Mouse (Mus musculus): ENCODE data around the gene Aldh1l1. TPM values are rescaled to one million over a fixed set of nuclear protein-coding genes. Genes with fewer than 3 reads are reported as not detected.

Aldh1l1 gene
- total and polyA plus RNA-seq, 3 experiments, result 0.11 to 0.13 TPM; not detected in 1

DNA sequence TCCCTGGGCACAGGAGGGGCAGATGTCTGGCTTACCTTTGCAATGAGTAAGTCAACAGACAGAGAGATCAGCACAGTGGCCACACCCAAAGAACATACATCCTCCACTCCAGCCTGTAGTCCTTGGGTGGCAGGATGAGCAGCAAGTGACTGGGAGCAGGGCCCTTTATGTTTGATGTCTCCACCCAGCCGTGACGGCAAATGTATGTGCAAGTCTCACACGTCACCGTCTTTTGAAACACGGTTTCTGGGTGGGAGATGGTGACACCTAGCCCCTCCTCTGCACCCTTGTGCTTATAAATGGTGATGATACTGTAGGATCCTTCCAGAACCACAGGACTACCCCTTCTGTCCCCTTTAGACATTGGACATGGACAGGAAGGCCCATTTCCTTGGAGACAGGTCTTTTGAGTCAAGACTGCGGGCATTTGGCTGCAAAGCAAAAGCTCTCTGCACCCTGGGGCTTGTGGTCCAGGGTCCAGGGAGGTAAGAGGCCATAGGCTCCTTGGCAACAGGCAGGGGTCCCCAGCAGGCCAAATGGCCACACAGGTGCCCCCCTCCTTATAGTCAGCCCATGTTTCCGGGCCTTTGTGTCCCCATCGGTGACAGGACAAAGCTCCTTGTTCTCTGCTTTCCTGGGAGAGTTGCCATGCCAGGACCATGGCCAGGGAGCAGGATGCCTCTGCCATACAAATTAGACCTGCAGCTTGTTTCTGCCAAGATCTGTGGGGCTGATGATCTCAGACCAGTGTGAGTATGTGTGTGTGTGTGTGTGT lies 48.7 kb downstream of the Aldh1l1 start:
- Histone ChIP-seq H3K4me1 (ENCODE audit: control insufficient read depth in 1 of 2, insufficient read depth in 2 of 2) (no peaks in the 10 kb centered on the region), H3K79me2 (replicated peaks; ENCODE audit: control insufficient read depth, extremely low read depth, insufficient read depth, poor library complexity, severe bottlenecking) (no peaks in the 10 kb centered on the region), H3K36me3 (replicated peaks in 1 of 2; ENCODE audit: control insufficient read depth in 1 of 2, insufficient read depth in 1 of 2, low read length in 1 of 2) (no peaks in the 10 kb centered on the region), H3K27me3 (replicated peaks) (peaks cover 74% of the 10 kb centered on the region), H3K27ac (ENCODE audit: insufficient read depth, low read depth) (no peak overlapping the region), H3K9me3 (replicated peaks; ENCODE audit: low read length) (no peaks in the 10 kb centered on the region), H3K4me2 (ENCODE audit: insufficient read depth, low read depth, poor library complexity, severe bottlenecking) (no peak overlapping the region), H3K4me3 (replicated peaks in 1 of 3; ENCODE audit: low read depth in 2 of 3, low read length in 2 of 3, poor library complexity in 1 of 3) (no peak overlapping the region), H3K9ac (ENCODE audit: insufficient read depth, low read depth) (no peak overlapping the region)
- dilution Hi-C loops (cut with MboI; ENCODE audit: extremely low pct_ligation_motif_present, extremely low pct_unique_long_range_greater_than_20kb, low sequenced_read_pairs), result no loop called here
- TF ChIP-seq SIN3A (IDR thresholded peaks at IDR 0.05; ENCODE audit: low read length) (no peak), CTCF (conservative IDR thresholded peaks at IDR 0.05 in 1 of 2, IDR thresholded peaks at IDR 0.05 in 1 of 2; ENCODE audit: low read depth in 2 of 2, low read length in 2 of 2) (no peak), MYC (IDR thresholded peaks at IDR 0.05; ENCODE audit: low read depth, low read length) (no peak)
- DNase-seq (ENCODE audit: extremely low read depth), result no peak
- in situ Hi-C loops (cut with MboI; ENCODE audit: low pct_ligation_motif_present, low pct_unique_long_range_greater_than_20kb, low sequenced_read_pairs), result loop anchor here (25.0 kb wide), 1 partner anchor 873 kb away; no protein-coding TSS in a partner anchor

GRCm38 (mm10) chr6:90536824-90537223 lies 50.6 kb downstream of the Aldh1l1 start:
- dilution Hi-C loops (cut with MboI; ENCODE audit: extremely low pct_ligation_motif_present, extremely low pct_unique_long_range_greater_than_20kb, low sequenced_read_pairs) (no loop called here), in situ Hi-C loops (cut with MboI; ENCODE audit: low pct_ligation_motif_present, low pct_unique_long_range_greater_than_20kb, low sequenced_read_pairs) (loop anchor here (25.0 kb wide), 1 partner anchor 875 kb away; no protein-coding TSS in a partner anchor)
- H3K9me3 ChIP-seq (replicated peaks; ENCODE audit: low read length), result no peaks in the 10 kb centered on the region
- H3K36me3 ChIP-seq (replicated peaks in 1 of 2; ENCODE audit: control insufficient read depth in 1 of 2, insufficient read depth in 1 of 2, low read length in 1 of 2), result no peaks in the 10 kb centered on the region
- H3K79me2 ChIP-seq (replicated peaks; ENCODE audit: control insufficient read depth, extremely low read depth, insufficient read depth, poor library complexity, severe bottlenecking), result no peaks in the 10 kb centered on the region
- no peak overlapping the region for H3K4me2 ChIP-seq (ENCODE audit: insufficient read depth, low read depth, poor library complexity, severe bottlenecking)
- H3K9ac ChIP-seq (ENCODE audit: insufficient read depth, low read depth), result no peak overlapping the region
- no peak overlapping the region for H3K27ac ChIP-seq (ENCODE audit: insufficient read depth, low read depth)
- H3K4me1 ChIP-seq (ENCODE audit: control insufficient read depth in 1 of 2, insufficient read depth in 2 of 2), result no peaks in the 10 kb centered on the region
- H3K27me3 ChIP-seq (replicated peaks), result peaks cover 83% of the 10 kb centered on the region
- TF ChIP-seq MYC (IDR thresholded peaks at IDR 0.05; ENCODE audit: low read depth, low read length), result no peak
- no peak for TF ChIP-seq SMC3 (IDR thresholded peaks at IDR 0.05; ENCODE audit: low read depth, low read length)
- no peak for TF ChIP-seq POLR2AphosphoS2 (IDR thresholded peaks at IDR 0.05; ENCODE audit: low read depth, low read length)
- no peak for TF ChIP-seq TCF12 (IDR thresholded peaks at IDR 0.05; ENCODE audit: low read depth, low read length)
- no peak for TF ChIP-seq UBTF (IDR thresholded peaks at IDR 0.05; ENCODE audit: low read depth, low read length)
- TF ChIP-seq ELF1 (IDR thresholded peaks at IDR 0.05; ENCODE audit: low read depth, low read length), result no peak
- no peak for DNase-seq (ENCODE audit: extremely low read depth)
- no peak overlapping the region for H3K4me3 ChIP-seq (replicated peaks in 1 of 3; ENCODE audit: low read depth in 2 of 3, low read length in 2 of 3, poor library complexity in 1 of 3)

- peak; percentile 48 for DNase-seq (ENCODE audit: extremely low read depth)
- TF ChIP-seq MAX (IDR thresholded peaks at IDR 0.05; ENCODE audit: low read length) (no peak), EP300 (IDR thresholded peaks at IDR 0.05; ENCODE audit: low read length) (no peak), POLR2A (IDR thresholded peaks at IDR 0.05; ENCODE audit: low read depth, low read length) (no peak), KAT2A (IDR thresholded peaks at IDR 0.05; ENCODE audit: insufficient replicate concordance, low read length) (no peak), MEF2A (IDR thresholded peaks at IDR 0.05; ENCODE audit: borderline replicate concordance, low read depth, low read length) (no peak), ZMIZ1 (IDR thresholded peaks at IDR 0.05; ENCODE audit: low read depth, low read length) (no peak), CHD1 (IDR thresholded peaks at IDR 0.05; ENCODE audit: low read depth, low read length) (no peak), PAX5 (IDR thresholded peaks at IDR 0.05; ENCODE audit: low read length) (no peak), NELFE (IDR thresholded peaks at IDR 0.05; ENCODE audit: low read depth, low read length) (no peak), TCF12 (IDR thresholded peaks at IDR 0.05; ENCODE audit: low read depth, low read length) (no peak), NRF1 (IDR thresholded peaks at IDR 0.05; ENCODE audit: low read depth, low read length) (no peak), UBTF (IDR thresholded peaks at IDR 0.05; ENCODE audit: low read depth, low read length) (no peak), MXI1 (IDR thresholded peaks at IDR 0.05; ENCODE audit: low read depth, low read length) (no peak), ZNF384 (IDR thresholded peaks at IDR 0.05; ENCODE audit: low read depth, low read length) (no peak), HCFC1 (IDR thresholded peaks at IDR 0.05; ENCODE audit: low read depth, low read length) (no peak), ETS1 (conservative IDR thresholded peaks at IDR 0.05; ENCODE audit: low read depth, low read length) (no peak), POLR2AphosphoS2 (IDR thresholded peaks at IDR 0.05; ENCODE audit: low read depth, low read length) (no peak), TBP (conservative IDR thresholded peaks at IDR 0.05; ENCODE audit: low read depth, low read length) (no peak), USF2 (conservative IDR thresholded peaks at IDR 0.05; ENCODE audit: low read depth, low read length) (no peak), ZKSCAN1 (IDR thresholded peaks at IDR 0.05; ENCODE audit: borderline replicate concordance, low read depth, low read length) (no peak), IRF4 (IDR thresholded peaks at IDR 0.05; ENCODE audit: low read depth, low read length) (no peak)
Observed at GRCm38 (mm10) chr6:90537941-90538340, 51.7 kb downstream of the Aldh1l1 start.

More at GRCm38 (mm10) chr6:90537941-90538340, 51.7 kb downstream of the Aldh1l1 start:
- Histone ChIP-seq H3K36me3 (replicated peaks in 1 of 2; ENCODE audit: control insufficient read depth in 1 of 2, insufficient read depth in 1 of 2, low read length in 1 of 2) (no peaks in the 10 kb centered on the region), H3K4me1 (ENCODE audit: control insufficient read depth in 1 of 2, insufficient read depth in 2 of 2) (no peaks in the 10 kb centered on the region), H3K27ac (ENCODE audit: insufficient read depth, low read depth) (no peak overlapping the region), H3K4me3 (replicated peaks in 1 of 3; ENCODE audit: low read depth in 2 of 3, low read length in 2 of 3, poor library complexity in 1 of 3) (no peak overlapping the region), H3K4me2 (ENCODE audit: insufficient read depth, low read depth, poor library complexity, severe bottlenecking) (no peak overlapping the region), H3K9ac (ENCODE audit: insufficient read depth, low read depth) (no peak overlapping the region), H3K9me3 (replicated peaks; ENCODE audit: low read length) (no peaks in the 10 kb centered on the region), H3K79me2 (replicated peaks; ENCODE audit: control insufficient read depth, extremely low read depth, insufficient read depth, poor library complexity, severe bottlenecking) (no peaks in the 10 kb centered on the region), H3K27me3 (replicated peaks) (peaks cover 85% of the 10 kb centered on the region)
- dilution Hi-C loops (cut with MboI; ENCODE audit: extremely low pct_ligation_motif_present, extremely low pct_unique_long_range_greater_than_20kb, low sequenced_read_pairs), result no loop called here
- in situ Hi-C loops (cut with MboI; ENCODE audit: low pct_ligation_motif_present, low pct_unique_long_range_greater_than_20kb, low sequenced_read_pairs), result loop anchor here (25.0 kb wide), 1 partner anchor 876 kb away; no protein-coding TSS in a partner anchor

All from CH12.LX (cell line).